Mouse (Mus musculus) stomach, postnatal 0 days (tissue): Measurements from ENCODE around the gene Glcci1.

Source experiments
- CTCF ChIP-seq: IDR thresholded peaks from 2 replicates; pipeline ENCODE4 v1.5.1; 2016; ENCODE audit warnings: antibody characterized with exemption, low read depth, mild to moderate bottlenecking, moderate library complexity
- EP300 ChIP-seq: optimal IDR thresholded peaks from 2 replicates; pipeline ENCODE3; 2016; ENCODE audit warnings: antibody characterized with exemption

DNA sequence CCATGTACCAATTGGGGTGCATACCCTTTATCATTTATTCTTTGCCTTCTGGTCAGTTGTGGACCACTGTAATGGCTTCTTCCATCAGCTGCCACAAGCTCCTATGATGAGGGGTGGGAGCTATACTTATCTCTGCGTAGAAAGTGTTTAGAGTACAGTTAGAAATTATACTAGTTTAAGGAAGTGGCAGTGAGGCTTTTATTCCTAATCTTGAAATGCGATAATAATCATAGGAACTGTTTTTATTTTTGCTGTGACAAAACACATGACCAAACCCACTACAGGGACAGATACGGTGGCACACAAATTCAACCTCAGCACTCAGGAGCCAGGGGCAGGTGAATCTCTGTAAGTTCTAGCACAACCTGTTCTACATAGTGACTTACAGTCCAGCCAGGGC is 17.2 kb upstream of the Glcci1 start:
- TF ChIP-seq EP300 = no peak
- TF ChIP-seq CTCF = no peak
